Comparison of ENCODE assay signal across 7 mouse cellular contexts in genomic region chr7:141096649-141097056, GRCm38 (mm10). TPM values are rescaled to one million over a fixed set of nuclear protein-coding genes. Genes with fewer than 3 reads are reported as not detected.
DNase-seq lines count a peak whose midpoint lies in the region; ATAC-seq lines count a peak whose summit lies in the region.

No protein-coding gene starts in this region.

- 0 out of 2 replicates have a peak overlapping the region, but pooled peaks have one; percentile 37 for H3K27ac ChIP-seq in kidney, embryonic 16.5 days (ENCODE audit: low read length)

- H3K27me3 ChIP-seq in kidney, embryonic 16.5 days (ENCODE audit: insufficient read depth, low read length) = 0 out of 2 replicates have a peak, but pooled peaks cover 9% of the 10 kb centered on the region

- H3K36me3 ChIP-seq in kidney, embryonic 16.5 days (ENCODE audit: insufficient read depth, low read length) = no peaks in the 10 kb centered on the region

- 0 out of 2 replicates have a peak overlapping the region, but pooled peaks have one; percentile 13 for H3K4me3 ChIP-seq in kidney, embryonic 16.5 days (ENCODE audit: low read length)

- peak overlapping the region; percentile 36 for H3K4me2 ChIP-seq in kidney, embryonic 16.5 days (replicated peaks; ENCODE audit: low read depth, low read length)

- peak; percentile 99 for DNase-seq in heart, adult 11 months
- peak; percentile 85 to 92 for DNase-seq in lung, postnatal 4 days
- DNase-seq in thymus, postnatal 14 days = peak; percentile 96
- DNase-seq in frontal cortex, postnatal 10 days (ENCODE audit: low spot score in 2 of 2) = no peak
- DNase-seq in right cerebral cortex, postnatal 10 days (ENCODE audit: low spot score in 2 of 2) = no peak

- ATAC-seq in activated CD4-positive, CD25-positive, alpha-beta regulatory T cell, adult 4 months = peak; percentile 73
- ATAC-seq in kidney, embryonic 16.5 days (ENCODE audit: low FRiP score, low TSS enrichment) = 0 out of 2 replicates have a peak, but pooled peaks have one; percentile 4

- WGBS in kidney, embryonic 16.5 days = 54% methylated on average over 6 of the region's 6 CpGs

- H3K4me1 ChIP-seq in kidney, embryonic 16.5 days (ENCODE audit: insufficient read depth, low read length) = peaks cover 23% of the 10 kb centered on the region

- H3K9me3 ChIP-seq in kidney, embryonic 16.5 days (ENCODE audit: low read length) = no peaks in the 10 kb centered on the region

- H3K9ac ChIP-seq in kidney, embryonic 16.5 days (replicated peaks; ENCODE audit: low read length) = no peak overlapping the region; the same call in 1 of the 2 replicates

RNA-seq across cellular contexts. Expression of gene Sigirr, which starts 3.7 kb away (rescaled TPM):
- 100 to 1,000 TPM; 163 to 179 TPM for polyA plus RNA-seq in activated CD4-positive, CD25-positive, alpha-beta regulatory T cell, adult 4 months (2017; shearing (Covaris generic))
- 37.7 and 45.2 TPM in 2 replicates for polyA plus RNA-seq in kidney, embryonic 16.5 days (2015; fragmentation: Nextera tagmentation; extraction: Ambion mirVana)

RNA-seq across cellular contexts. Expression of gene Pkp3, which starts 18.6 kb away (rescaled TPM):
- polyA plus RNA-seq in activated CD4-positive, CD25-positive, alpha-beta regulatory T cell, adult 4 months (2017; shearing (Covaris generic)) = 100 to 1,000 TPM; 365 to 380 TPM
- 9.2 and 10.5 TPM in 2 replicates for polyA plus RNA-seq in kidney, embryonic 16.5 days (2015; fragmentation: Nextera tagmentation; extraction: Ambion mirVana)

RNA-seq across cellular contexts. Expression of gene Ano9, which starts 21.0 kb away (rescaled TPM):
- polyA plus RNA-seq in activated CD4-positive, CD25-positive, alpha-beta regulatory T cell, adult 4 months (2017; shearing (Covaris generic)) = not detected
- polyA plus RNA-seq in kidney, embryonic 16.5 days (2015; fragmentation: Nextera tagmentation; extraction: Ambion mirVana) = 8.0 and 8.6 TPM in 2 replicates

RNA-seq across cellular contexts. Expression of gene Ptdss2, which starts 25.5 kb away (rescaled TPM):
- 1 to 10 TPM; 5.2 to 5.3 TPM for polyA plus RNA-seq in activated CD4-positive, CD25-positive, alpha-beta regulatory T cell, adult 4 months (2017; shearing (Covaris generic))
- polyA plus RNA-seq in kidney, embryonic 16.5 days (2015; fragmentation: Nextera tagmentation; extraction: Ambion mirVana) = 85.5 and 86.7 TPM in 2 replicates

RNA-seq across cellular contexts. Expression of gene B4galnt4, which starts 35.7 kb away (rescaled TPM):
- polyA plus RNA-seq in activated CD4-positive, CD25-positive, alpha-beta regulatory T cell, adult 4 months (2017; shearing (Covaris generic)) = 10 to 100 TPM in 1 of 2 experiments, 1 to 10 TPM in 1; 6.4 to 11.9 TPM
- polyA plus RNA-seq in kidney, embryonic 16.5 days (2015; fragmentation: Nextera tagmentation; extraction: Ambion mirVana) = 13.2 and 13.9 TPM in 2 replicates

Comparison
In these comparisons a context has a peak if more than half of its experiments do, and no peak if none do; other contexts are left out.
1. DNase-seq: peak in heart, adult 11 months (single experiment), lung, postnatal 4 days (2 of 2) and thymus, postnatal 14 days (single experiment); none in frontal cortex, postnatal 10 days (0 of 2) and right cerebral cortex, postnatal 10 days (0 of 2).
2. RNA of gene Pkp3, which starts 18.6 kb away (polyA plus RNA-seq): 365 to 380 TPM in activated CD4-positive, CD25-positive, alpha-beta regulatory T cell, adult 4 months; 9.2 to 10.5 TPM in kidney, embryonic 16.5 days; every median in the first group is over 10 times any median in the second.